ENCODE assay signal across 10 mouse cellular contexts in the genomic region with DNA sequence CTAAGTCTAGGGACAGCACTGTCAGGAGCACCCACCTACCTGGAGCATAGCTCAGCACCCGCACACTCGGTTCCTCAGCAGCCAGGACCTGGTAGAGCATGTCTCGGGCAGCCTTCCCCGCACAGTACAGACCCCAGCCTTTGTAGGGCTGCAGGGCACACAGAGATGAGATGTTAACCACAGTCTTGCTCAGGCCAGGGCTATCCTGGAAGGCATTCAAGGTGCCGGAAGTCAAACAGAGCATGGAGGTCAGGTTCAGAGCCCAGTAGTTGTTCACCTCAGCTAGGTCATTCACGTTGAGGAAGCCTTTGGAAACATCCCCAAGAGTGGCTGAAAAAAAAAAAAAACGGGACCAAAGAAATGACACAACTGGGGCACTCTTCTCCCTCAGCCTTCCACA. TPM values are rescaled to one million over a fixed set of nuclear protein-coding genes. Genes with fewer than 3 reads are reported as not detected.
DNase-seq lines count a peak whose midpoint lies in the region; ATAC-seq and TF ChIP-seq lines count a peak whose summit lies in the region.
"Not testable (repeated sequence)": the region's sequence is repeated elsewhere in the genome, so short reads cannot be mapped to it uniquely, and the experiment has no call there.
"Had no signal": no experiment of that assay in that cellular context is flagged by ENCODE, and none has a peak within 500 bp of the region (broad histone marks: within the 10 kb centered on the region; RNA-seq: fewer than 3 reads in every experiment).

No protein-coding gene starts in this region.

- H3K9ac ChIP-seq in forebrain, embryonic 11.5 days (ENCODE audit: low read length); midbrain, postnatal 0 days (replicated peaks; ENCODE audit: low read length, poor library complexity, severe bottlenecking): not testable (repeated sequence)
- H3K9ac ChIP-seq in heart, embryonic 13.5 days, result peak overlapping the region; percentile 92
- peak overlapping the region; percentile 81 for H3K9ac ChIP-seq in intestine, embryonic 14.5 days (ENCODE audit: low read length)
- peak overlapping the region; percentile 84 for H3K9ac ChIP-seq in limb, embryonic 12.5 days (replicated peaks)
- H3K9ac ChIP-seq in lung, embryonic 14.5 days, result peak overlapping the region; percentile 82
- H3K9ac ChIP-seq in stomach, postnatal 0 days (ENCODE audit: low read length), result peak overlapping the region; percentile 86

- not testable (repeated sequence) for H3K27me3 ChIP-seq in forebrain, embryonic 11.5 days (ENCODE audit: control insufficient read depth, insufficient read depth, low read length); heart, embryonic 13.5 days (replicated peaks); intestine, embryonic 14.5 days (replicated peaks; ENCODE audit: control insufficient read depth, insufficient read depth, low read length); limb, embryonic 12.5 days; lung, embryonic 14.5 days (ENCODE audit: insufficient read depth, low read length); midbrain, postnatal 0 days (ENCODE audit: insufficient read depth, low read length); stomach, postnatal 0 days (ENCODE audit: control insufficient read depth, insufficient read depth, low read length)

- H3K36me3 ChIP-seq in forebrain, embryonic 11.5 days (ENCODE audit: control insufficient read depth, insufficient read depth, low read length); midbrain, postnatal 0 days (ENCODE audit: insufficient read depth, low read length); stomach, postnatal 0 days (ENCODE audit: control insufficient read depth, insufficient read depth, low read length): not testable (repeated sequence)
- peaks cover 24% of the 10 kb centered on the region for H3K36me3 ChIP-seq in heart, embryonic 13.5 days
- peaks cover 19% of the 10 kb centered on the region for H3K36me3 ChIP-seq in intestine, embryonic 14.5 days (ENCODE audit: control insufficient read depth, insufficient read depth, low read length)
- peaks cover 22% of the 10 kb centered on the region for H3K36me3 ChIP-seq in limb, embryonic 12.5 days
- H3K36me3 ChIP-seq in lung, embryonic 14.5 days (ENCODE audit: insufficient read depth), result peaks cover 17% of the 10 kb centered on the region

- peak overlapping the region; percentile 76 for H3K4me2 ChIP-seq in forebrain, embryonic 11.5 days (ENCODE audit: low read depth, low read length, severe bottlenecking)
- H3K4me2 ChIP-seq in heart, embryonic 13.5 days, result peak overlapping the region; percentile 69
- peak overlapping the region; percentile 52 for H3K4me2 ChIP-seq in intestine, embryonic 14.5 days (ENCODE audit: low read length)
- peak overlapping the region; percentile 59 for H3K4me2 ChIP-seq in limb, embryonic 12.5 days
- H3K4me2 ChIP-seq in lung, embryonic 14.5 days, result peak overlapping the region; percentile 61
- H3K4me2 ChIP-seq in midbrain, postnatal 0 days (ENCODE audit: low read depth, low read length, poor library complexity, severe bottlenecking), result peak overlapping the region; percentile 69
- H3K4me2 ChIP-seq in stomach, postnatal 0 days (replicated peaks; ENCODE audit: low read depth), result peak overlapping the region; percentile 73

- not testable (repeated sequence) for H3K9me3 ChIP-seq in forebrain, embryonic 11.5 days (ENCODE audit: control insufficient read depth, low read length); heart, embryonic 13.5 days; intestine, embryonic 14.5 days (ENCODE audit: control insufficient read depth, low read length); limb, embryonic 12.5 days; lung, embryonic 14.5 days (ENCODE audit: low read depth, low read length); midbrain, postnatal 0 days (ENCODE audit: low read length); stomach, postnatal 0 days (ENCODE audit: control insufficient read depth, low read length)

- ATAC-seq in forebrain, embryonic 11.5 days (replicated peaks; ENCODE audit: low FRiP score); heart, embryonic 13.5 days (ENCODE audit: extremely low read depth, insufficient number of reproducible peaks, low FRiP score, low TSS enrichment); intestine, embryonic 14.5 days (replicated peaks; ENCODE audit: low FRiP score, low TSS enrichment, low read depth); limb, embryonic 12.5 days (ENCODE audit: insufficient number of reproducible peaks, insufficient read depth, low FRiP score, low TSS enrichment, low read depth); lung, embryonic 14.5 days (ENCODE audit: insufficient read depth); midbrain, postnatal 0 days (ENCODE audit: low FRiP score); stomach, postnatal 0 days (ENCODE audit: low FRiP score, low TSS enrichment): not testable (repeated sequence)

- not testable (repeated sequence) for TF ChIP-seq CTCF in lung, embryonic 14.5 days (IDR thresholded peaks at IDR 0.05; ENCODE audit: low read depth); midbrain, postnatal 0 days (IDR thresholded peaks at IDR 0.05); stomach, postnatal 0 days (IDR thresholded peaks at IDR 0.05; ENCODE audit: low read depth)

- not testable (repeated sequence) for TF ChIP-seq EP300 in stomach, postnatal 0 days (optimal IDR thresholded peaks at IDR 0.05)

- peak; percentile 28 for DNase-seq in cerebellum, adult 11-12 months
- DNase-seq in forebrain, embryonic 11.5 days (ENCODE audit: low spot score); intestine, embryonic 14.5 days (ENCODE audit: low spot score); lung, embryonic 14.5 days; midbrain, postnatal 0 days (ENCODE audit: low spot score); stomach, postnatal 0 days (ENCODE audit: low spot score): not testable (repeated sequence)

- H3K27ac ChIP-seq in forebrain, embryonic 11.5 days (ENCODE audit: low read depth, low read length); intestine, embryonic 14.5 days (ENCODE audit: low read depth); lung, embryonic 14.5 days (ENCODE audit: low read depth); midbrain, postnatal 0 days (ENCODE audit: low read depth, low read length); stomach, postnatal 0 days (replicated peaks): not testable (repeated sequence)
- peak overlapping the region; percentile 94; the same call in 1 of the 2 replicates for H3K27ac ChIP-seq in heart, embryonic 13.5 days (replicated peaks)
- peak overlapping the region; percentile 95; the same call in 1 of the 2 replicates for H3K27ac ChIP-seq in limb, embryonic 12.5 days

- H3K4me3 ChIP-seq in forebrain, embryonic 11.5 days (ENCODE audit: low read depth, low read length), result peak overlapping the region; percentile 69
- H3K4me3 ChIP-seq in heart, embryonic 13.5 days, result peak overlapping the region; percentile 82
- peak overlapping the region; percentile 65 for H3K4me3 ChIP-seq in intestine, embryonic 14.5 days (ENCODE audit: low read depth, low read length)
- H3K4me3 ChIP-seq in limb, embryonic 12.5 days (replicated peaks), result peak overlapping the region; percentile 78
- H3K4me3 ChIP-seq in lung, embryonic 14.5 days (ENCODE audit: low read depth, low read length), result peak overlapping the region; percentile 86
- peak overlapping the region; percentile 75 for H3K4me3 ChIP-seq in midbrain, postnatal 0 days (ENCODE audit: low read depth, low read length)
- peak overlapping the region; percentile 80 for H3K4me3 ChIP-seq in stomach, postnatal 0 days (ENCODE audit: low read depth, low read length)

- WGBS in forebrain, embryonic 11.5 days, result 70% methylated on average over 7 of the region's 7 CpGs
- 61% methylated on average over 7 of the region's 7 CpGs for WGBS in heart, embryonic 13.5 days
- 61% methylated on average over 7 of the region's 7 CpGs for WGBS in intestine, embryonic 14.5 days
- 59% methylated on average over 7 of the region's 7 CpGs for WGBS in limb, embryonic 12.5 days
- 55% methylated on average over 7 of the region's 7 CpGs for WGBS in lung, embryonic 14.5 days
- WGBS in midbrain, postnatal 0 days, result 67% methylated on average over 7 of the region's 7 CpGs
- 47% methylated on average over 7 of the region's 7 CpGs for whole genome bisulfite sequencing in stomach, postnatal 0 days

- not testable (repeated sequence) for H3K4me1 ChIP-seq in forebrain, embryonic 11.5 days (replicated peaks; ENCODE audit: control insufficient read depth, insufficient read depth, low read length); heart, embryonic 13.5 days; intestine, embryonic 14.5 days (replicated peaks; ENCODE audit: control insufficient read depth, insufficient read depth, low read length); limb, embryonic 12.5 days (replicated peaks); lung, embryonic 14.5 days (ENCODE audit: insufficient read depth); midbrain, postnatal 0 days (ENCODE audit: insufficient read depth, low read length); stomach, postnatal 0 days (replicated peaks; ENCODE audit: control insufficient read depth, insufficient read depth)

RNA-seq across cellular contexts. Expression of a gene that starts 0.8 kb away (rescaled TPM):
- 65.3 and 74.2 TPM in 2 replicates for polyA plus RNA-seq in forebrain, embryonic 11.5 days (2014; fragmentation: Nextera tagmentation; extraction: Ambion mirVana)
- polyA plus RNA-seq in heart, embryonic 13.5 days (2015; fragmentation: Nextera tagmentation; extraction: Ambion mirVana), result 52.7 and 58.3 TPM in 2 replicates
- polyA plus RNA-seq in intestine, embryonic 14.5 days (2014; fragmentation: Nextera tagmentation; extraction: Ambion mirVana), result 102 and 107 TPM in 2 replicates
- 36.5 and 49.8 TPM in 2 replicates for polyA plus RNA-seq in limb, embryonic 12.5 days (2016; fragmentation: Nextera tagmentation; extraction: Ambion mirVana)
- 83.3 and 90.9 TPM in 2 replicates for polyA plus RNA-seq in lung, embryonic 14.5 days (2014; fragmentation: Nextera tagmentation; extraction: Ambion mirVana)
- 29.0 and 32.5 TPM in 2 replicates for total RNA-seq in midbrain, postnatal 0 days (2014; rRNA removed)
- 28.4 and 32.9 TPM in 2 replicates for polyA plus RNA-seq in midbrain, postnatal 0 days (2015; fragmentation: Nextera tagmentation; extraction: Ambion mirVana)
- polyA plus RNA-seq in stomach, postnatal 0 days (2015; fragmentation: Nextera tagmentation; extraction: Ambion mirVana), result 58.8 and 62.1 TPM in 2 replicates

RNA-seq across cellular contexts. Expression of a gene that starts 50.5 kb away (rescaled TPM):
- polyA plus RNA-seq in forebrain, embryonic 11.5 days (2014; fragmentation: Nextera tagmentation; extraction: Ambion mirVana), result 63.5 and 67.2 TPM in 2 replicates
- 0.11 TPM in 1 of 2 replicates, not detected in the other for polyA plus RNA-seq in heart, embryonic 13.5 days (2015; fragmentation: Nextera tagmentation; extraction: Ambion mirVana)
- 0.11 TPM in 1 of 2 replicates, not detected in the other for polyA plus RNA-seq in intestine, embryonic 14.5 days (2014; fragmentation: Nextera tagmentation; extraction: Ambion mirVana)
- polyA plus RNA-seq in limb, embryonic 12.5 days (2016; fragmentation: Nextera tagmentation; extraction: Ambion mirVana), result 1.5 TPM in 2 replicates
- 0.23 TPM in 1 of 2 replicates, not detected in the other for polyA plus RNA-seq in lung, embryonic 14.5 days (2014; fragmentation: Nextera tagmentation; extraction: Ambion mirVana)
- 0.88 and 2.6 TPM in 2 replicates for total RNA-seq in midbrain, postnatal 0 days (2014; rRNA removed)
- polyA plus RNA-seq in midbrain, postnatal 0 days (2015; fragmentation: Nextera tagmentation; extraction: Ambion mirVana), result 0.58 and 0.64 TPM in 2 replicates
- polyA plus RNA-seq in stomach, postnatal 0 days (2015; fragmentation: Nextera tagmentation; extraction: Ambion mirVana), result not detected in 2 replicates
- total RNA-seq: megakaryocyte-erythroid progenitor cell, adult 5-6 weeks had no signal
- polyA plus RNA-seq: inflammation-experienced regulatory T-cells, adult 6 months had no signal

Comparison
In these comparisons a context has a peak if more than half of its experiments do, and no peak if none do; other contexts are left out.
1. RNA of a gene that starts 50.5 kb away (polyA plus RNA-seq): 63.5 to 67.2 TPM in forebrain, embryonic 11.5 days; 1.5 TPM in limb, embryonic 12.5 days, 0.58 to 0.64 TPM in midbrain, postnatal 0 days, 0.11 TPM in heart, embryonic 13.5 days, 0.11 TPM in intestine, embryonic 14.5 days, 0.23 TPM in lung, embryonic 14.5 days and not detected in stomach, postnatal 0 days; every median in the first group is over 10 times any median in the second.
2. Peak in every context shown above with its lines, with median percentiles within 50 percentile points of each other: H3K4me2 ChIP-seq and H3K4me3 ChIP-seq.